Mouse (Mus musculus) G1E (cell line): Measurements from ENCODE around the gene Krt71.

Experiments used
- CTCF ChIP-seq: IDR thresholded peaks from 2 replicates; pipeline ENCODE4 v1.5.1; 2012; ENCODE audit warnings: low read depth, low read length, inconsistent platforms, mixed read lengths
- GATA1 ChIP-seq: IDR thresholded peaks from 2 replicates; pipeline ENCODE4 v1.6.1; 2012; ENCODE audit warnings: borderline replicate concordance, low read length, inconsistent platforms, mixed read lengths

DNA sequence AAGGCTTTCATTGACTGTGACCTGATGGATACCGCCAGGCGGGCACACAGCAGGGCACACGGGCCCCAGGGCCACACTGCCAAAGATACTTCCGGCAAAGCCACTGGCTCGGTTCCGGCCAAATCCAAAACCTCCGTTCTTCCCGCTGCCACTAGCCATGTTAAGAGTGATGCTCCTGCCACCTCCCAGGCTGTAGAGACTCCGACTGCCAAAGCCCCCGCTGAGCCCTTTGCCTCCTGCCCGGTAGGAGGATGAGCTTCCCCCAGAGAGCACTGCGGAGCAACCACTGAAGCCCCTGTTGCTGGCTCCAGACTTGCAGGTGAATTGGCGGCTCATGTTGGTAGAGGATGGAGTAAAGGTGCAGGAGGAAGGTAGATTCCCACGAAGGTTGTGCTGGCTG lies at the start of gene Krt71:
- TF ChIP-seq GATA1 (no peak), CTCF (no peak)
